Mouse (Mus musculus): Measurements from ENCODE around the gene Cdh4.

GRCm38 (mm10) chr2:179837186-179837585, 395.0 kb downstream of the Cdh4 start:
- TF ChIP-seq CTCF (IDR thresholded peaks at IDR 0.05; ENCODE audit: low read depth) (no peak), EP300 (IDR thresholded peaks at IDR 0.05; ENCODE audit: low read depth) (no peak)
